Mouse (Mus musculus): Measurements from ENCODE around the gene Rad23b. TPM values are rescaled to one million over a fixed set of nuclear protein-coding genes. Genes with fewer than 3 reads are reported as not detected.

Gene Rad23b
- total RNA-seq, 4 experiments from 2014 or later = 114 to 124 (median 121) TPM

Other genes starting within 250 kb of the Rad23b start
- gene Klf4, start 182.4 kb downstream of the Rad23b start, total RNA-seq (2022) = 10 to 100 TPM; 21.7 to 39.9 (median 27.1) TPM